10 mouse cellular contexts compared by ENCODE assay signal in genomic region chr13:74861373-74861970, GRCm38 (mm10). TPM values are rescaled to one million over a fixed set of nuclear protein-coding genes. Genes with fewer than 3 reads are reported as not detected.
DNase-seq lines count a peak whose midpoint lies in the region; ATAC-seq lines count a peak whose summit lies in the region.
"Had no signal": no experiment of that assay in that cellular context is flagged by ENCODE, and none has a peak within 500 bp of the region (broad histone marks: within the 10 kb centered on the region; RNA-seq: fewer than 3 reads in every experiment).

No protein-coding gene starts in this region.

- peak; percentile 12 for DNase-seq in hindbrain, embryonic 11.5 days (ENCODE audit: low spot score)
- peak; percentile 48 for DNase-seq in 3T3-L1 (ENCODE audit: low read depth, low spot score)
- peak; percentile 13 for DNase-seq in Muller cell, postnatal 12 days (ENCODE audit: inconsistent ontology term)
- no peak for DNase-seq in adrenal gland, adult 8-10 months
- DNase-seq in layer of hippocampus, adult 9-10 months (ENCODE audit: low spot score): no peak
- no peak for DNase-seq in urinary bladder, adult 18-20 months (ENCODE audit: low spot score in 2 of 2)

- H3K4me2 ChIP-seq in hindbrain, embryonic 11.5 days (replicated peaks; ENCODE audit: low read depth, low read length): no peak overlapping the region
- H3K4me2 ChIP-seq in hindbrain, embryonic 13.5 days: no peak overlapping the region
- H3K4me2 ChIP-seq: embryonic facial prominence, embryonic 12.5 days had no signal

- no peak overlapping the region for H3K4me3 ChIP-seq in hindbrain, embryonic 11.5 days (ENCODE audit: low read depth, low read length)
- no peak overlapping the region for H3K4me3 ChIP-seq in hindbrain, embryonic 13.5 days
- H3K4me3 ChIP-seq: embryonic facial prominence, embryonic 12.5 days; myocyte had no signal

- H3K4me1 ChIP-seq in hindbrain, embryonic 11.5 days (replicated peaks; ENCODE audit: control insufficient read depth, insufficient read depth, low read length): no peaks in the 10 kb centered on the region
- H3K4me1 ChIP-seq in hindbrain, embryonic 13.5 days (replicated peaks): no peaks in the 10 kb centered on the region
- H3K4me1 ChIP-seq: embryonic facial prominence, embryonic 12.5 days had no signal

- no peaks in the 10 kb centered on the region for H3K27me3 ChIP-seq in hindbrain, embryonic 11.5 days (ENCODE audit: control insufficient read depth, insufficient read depth, low read length)
- no peaks in the 10 kb centered on the region for H3K27me3 ChIP-seq in hindbrain, embryonic 13.5 days
- H3K27me3 ChIP-seq: embryonic facial prominence, embryonic 12.5 days had no signal

- 0 out of 2 replicates have a peak, but pooled peaks have one; percentile 40 for ATAC-seq in hindbrain, embryonic 11.5 days (ENCODE audit: low FRiP score)
- no peak for ATAC-seq in hindbrain, embryonic 13.5 days (ENCODE audit: low FRiP score)
- ATAC-seq in inflammation-experienced regulatory T-cells, adult 6 months: peak; percentile 79

- 7% methylated on average over 1 of the region's 1 CpGs for WGBS in hindbrain, embryonic 11.5 days
- 11% methylated on average over 1 of the region's 1 CpGs for WGBS in hindbrain, embryonic 13.5 days

- H3K9me3 ChIP-seq in hindbrain, embryonic 11.5 days (ENCODE audit: control insufficient read depth, low read length): no peaks in the 10 kb centered on the region
- H3K9me3 ChIP-seq in hindbrain, embryonic 13.5 days: no peaks in the 10 kb centered on the region
- H3K9me3 ChIP-seq: embryonic facial prominence, embryonic 12.5 days had no signal

- no peak overlapping the region for H3K9ac ChIP-seq in hindbrain, embryonic 11.5 days (ENCODE audit: low read depth, low read length)
- no peak overlapping the region for H3K9ac ChIP-seq in hindbrain, embryonic 13.5 days
- H3K9ac ChIP-seq: embryonic facial prominence, embryonic 12.5 days had no signal

- no peaks in the 10 kb centered on the region for H3K36me3 ChIP-seq in hindbrain, embryonic 11.5 days (ENCODE audit: control insufficient read depth, insufficient read depth, low read length)
- no peaks in the 10 kb centered on the region for H3K36me3 ChIP-seq in hindbrain, embryonic 13.5 days
- H3K36me3 ChIP-seq: embryonic facial prominence, embryonic 12.5 days had no signal

- H3K27ac ChIP-seq in hindbrain, embryonic 11.5 days (ENCODE audit: low read depth, low read length): no peak overlapping the region
- H3K27ac ChIP-seq in hindbrain, embryonic 13.5 days: no peak overlapping the region
- H3K27ac ChIP-seq: embryonic facial prominence, embryonic 12.5 days had no signal

RNA-seq across cellular contexts. Expression of gene Cast, which starts 52.9 kb away (rescaled TPM):
- 18.8 and 19.8 TPM in 2 replicates for polyA plus RNA-seq in hindbrain, embryonic 11.5 days (2014; fragmentation: Nextera tagmentation; extraction: Ambion mirVana)
- 10.0 and 11.1 TPM in 2 replicates for polyA plus RNA-seq in hindbrain, embryonic 13.5 days (2015; fragmentation: Nextera tagmentation; extraction: Ambion mirVana)
- polyA plus RNA-seq in inflammation-experienced regulatory T-cells, adult 6 months (2017; shearing (Covaris generic)): 100 to 1,000 TPM; 169 to 206 (median 200) TPM
- total RNA-seq in adrenal gland, adult 8-10 months (2022): 10 to 100 TPM; 66.7 to 86.2 (median 75.7) TPM

Comparison
In these comparisons a context has a peak if more than half of its experiments do, and no peak if none do; other contexts are left out.
1. DNase-seq: peak in hindbrain, embryonic 11.5 days (single experiment), 3T3-L1 (single experiment) and Muller cell, postnatal 12 days (single experiment); none in adrenal gland, adult 8-10 months (single experiment), layer of hippocampus, adult 9-10 months (single experiment) and urinary bladder, adult 18-20 months (0 of 2).